Mouse (Mus musculus) cerebellum, adult 2 months (tissue): ENCODE measurements around the gene Sinhcaf. TPM values are rescaled to one million over a fixed set of nuclear protein-coding genes. Genes with fewer than 3 reads are reported as not detected.
"Not testable (repeated sequence)": the region's sequence is repeated elsewhere in the genome, so short reads cannot be mapped to it uniquely, and the experiment has no call there.

Experiments
- DNase-seq, 2 experiments: peaks; one replicate each; pipeline ENCODE4 v3.0.0; 2021
- H3K27ac ChIP-seq: fragments of 200-500 bp; 2 replicates; pipeline ENCODE4 v1.5.1; 2012; ENCODE audit warnings: low read length, control low read depth, inconsistent platforms; ENCODE audit not compliant: insufficient read depth
- H3K27me3 ChIP-seq: fragments of 200-500 bp; 2 replicates; pipeline ENCODE4 v1.6.1; 2012; ENCODE audit warnings: inconsistent platforms, mild to moderate bottlenecking, low read length, moderate library complexity; ENCODE audit not compliant: control insufficient read depth, insufficient read depth
- H3K4me1 ChIP-seq: fragments of 200-500 bp; 2 replicates; pipeline ENCODE4 v1.6.1; 2011; ENCODE audit warnings: low read length; ENCODE audit not compliant: control insufficient read depth, insufficient read depth
- H3K4me3 ChIP-seq: fragments of 200-500 bp; replicated peaks from 2 replicates; pipeline ENCODE3; 2011; ENCODE audit warnings: mild to moderate bottlenecking, low read depth, low read length, control low read depth; ENCODE audit not compliant: insufficient read depth
- CTCF ChIP-seq: fragments of 200-500 bp; IDR thresholded peaks from 2 replicates; pipeline ENCODE4 v1.5.1; 2011; ENCODE audit warnings: low read depth, mild to moderate bottlenecking, control low read depth, low read length, moderate library complexity, borderline replicate concordance; ENCODE audit not compliant: insufficient read depth
- POLR2A ChIP-seq: fragments of 200-500 bp; IDR thresholded peaks from 2 replicates; pipeline ENCODE4 v1.6.1; 2011; ENCODE audit warnings: low read length, control low read depth, borderline replicate concordance; ENCODE audit not compliant: insufficient read depth
- WGBS: fragments of 180-500 bp; shearing (Covaris S2); methylation state at CpG from one replicate; pipeline ENCODE4 v1.1.7; 2018; 5-methylcytosine and 5-hydroxymethylcytosine counted together
- polyA plus RNA-seq: library from polyadenylated mRNA; depleted of rRNA; stranded (reverse); fragments of >200 nt; gene quantifications from 2 replicates; pipeline ENCODE4 v1.2.3, GENCODE M21; 2012

The Sinhcaf gene
- polyA plus RNA-seq, 1 experiment, result 1.6 TPM

GRCm38 (mm10) chr6:148916817-148917216 lies 29.4 kb downstream of the Sinhcaf start:
- Histone ChIP-seq H3K27me3 (no peaks in the 10 kb centered on the region), H3K4me1 (no peaks in the 10 kb centered on the region), H3K27ac (no peak overlapping the region), H3K4me3 (no peak overlapping the region)
- TF ChIP-seq CTCF (no peak), POLR2A (no peak)
- WGBS, result 39% methylated on average over 3 of the region's 3 CpGs
- DNase-seq, result no peak

- Histone ChIP-seq H3K27ac (no peak overlapping the region), H3K27me3 (no peaks in the 10 kb centered on the region), H3K4me1 (no peaks in the 10 kb centered on the region), H3K4me3 (no peak overlapping the region)
- peak; percentile 27 to 30 for DNase-seq
- peak; percentile 43; the same call in 1 of the 2 replicates for TF ChIP-seq CTCF
- TF ChIP-seq POLR2A, result no peak
- WGBS, result 12% methylated on average over 2 of the region's 2 CpGs
Measured at GRCm38 (mm10) chr6:148913938-148914337, 32.3 kb downstream of the Sinhcaf start.

- H3K27me3 ChIP-seq, H3K27ac ChIP-seq, H3K4me3 ChIP-seq, H3K4me1 ChIP-seq, DNase-seq: not testable (repeated sequence)
- 81% methylated on average over 8 of the region's 8 CpGs for WGBS
Measured at GRCm38 (mm10) chr6:148911906-148912305, 34.4 kb downstream of the Sinhcaf start.

GRCm38 (mm10) chr6:148906958-148907357 lies 39.3 kb downstream of the Sinhcaf start:
- H3K27ac ChIP-seq, result no peak overlapping the region
- 87% methylated on average over 9 of the region's 9 CpGs for WGBS
- H3K27me3 ChIP-seq, result no peaks in the 10 kb centered on the region
- no peaks in the 10 kb centered on the region for H3K4me1 ChIP-seq
- no peak for DNase-seq
- no peak overlapping the region for H3K4me3 ChIP-seq
- TF ChIP-seq POLR2A (no peak), CTCF (no peak)

GRCm38 (mm10) chr6:148902728-148903127 lies 43.5 kb downstream of the Sinhcaf start:
- H3K27ac ChIP-seq, result no peak overlapping the region
- no peak for DNase-seq
- WGBS, result 64% methylated on average over 3 of the region's 3 CpGs
- no peak overlapping the region for H3K4me3 ChIP-seq
- TF ChIP-seq CTCF (no peak), POLR2A (no peak)
- H3K4me1 ChIP-seq, result no peaks in the 10 kb centered on the region
- no peaks in the 10 kb centered on the region for H3K27me3 ChIP-seq

- H3K27me3 ChIP-seq, result no peaks in the 10 kb centered on the region
- peak overlapping the region; percentile 73 for H3K4me3 ChIP-seq
- TF ChIP-seq POLR2A (no peak), CTCF (no peak)
- WGBS, result 42% methylated on average over 6 of the region's 6 CpGs
- H3K27ac ChIP-seq, result peak overlapping the region; percentile 31
- no peak for DNase-seq
- peaks cover 5% of the 10 kb centered on the region; the same call in 1 of the 2 replicates for H3K4me1 ChIP-seq
Measured at GRCm38 (mm10) chr6:148896507-148896851, 49.8 kb downstream of the Sinhcaf start.

GRCm38 (mm10) chr6:148895773-148896506 lies 50.3 kb downstream of the Sinhcaf start, which contains the start of gene Caprin2:
Gene Caprin2, minus strand, starts transcription at chr6:148896237.
- H3K27ac ChIP-seq, result peak within 1 kb of the TSS; percentile 31
- H3K27me3 ChIP-seq, result no peaks in the 10 kb centered on the region
- peak within 1 kb of the TSS; percentile 73 for H3K4me3 ChIP-seq
- WGBS, result under 1% methylated on average over 64 of the region's 65 CpGs
- TF ChIP-seq POLR2A, result peak; percentile 91
- TF ChIP-seq CTCF, result peak; percentile 26; the same call in 1 of the 2 replicates
- peak; percentile 89 to 93 for DNase-seq
- peaks cover 5% of the 10 kb centered on the region; the same call in 1 of the 2 replicates for H3K4me1 ChIP-seq

- 7% methylated on average over 18 of the region's 18 CpGs for WGBS
- Histone ChIP-seq H3K4me3 (peak overlapping the region; percentile 73), H3K27me3 (no peaks in the 10 kb centered on the region), H3K27ac (0 out of 2 replicates have a peak overlapping the region, but pooled peaks have one; percentile 24), H3K4me1 (peaks cover 5% of the 10 kb centered on the region; the same call in 1 of the 2 replicates)
- peak; percentile 10 to 24 for DNase-seq
- TF ChIP-seq POLR2A (no peak), CTCF (no peak)
Measured at GRCm38 (mm10) chr6:148894888-148895772, 51.1 kb downstream of the Sinhcaf start.
